Mouse (Mus musculus): Measurements from ENCODE around the gene Rap1b. TPM values are rescaled to one million over a fixed set of nuclear protein-coding genes. Genes with fewer than 3 reads are reported as not detected.

Rap1b gene
- polyA plus RNA-seq, 1 experiment from 2014 or later = 170 TPM

GRCm38 (mm10) chr10:117839737-117840136 lies 6.1 kb downstream of the Rap1b start:
- no peak for ATAC-seq (ENCODE audit: insufficient number of reproducible peaks, low FRiP score, low TSS enrichment, low read depth)
- WGBS = 92% methylated on average over 3 of the region's 3 CpGs

GRCm38 (mm10) chr10:117838924-117839323 lies 6.9 kb downstream of the Rap1b start:
- Histone ChIP-seq H3K36me3 (no peaks in the 10 kb centered on the region), H3K27me3 (no peaks in the 10 kb centered on the region), H3K9me3 (replicated peaks) (no peaks in the 10 kb centered on the region), H3K27ac (replicated peaks) (no peak overlapping the region), H3K4me2 (replicated peaks) (no peak overlapping the region), H3K4me1 (peaks cover 9% of the 10 kb centered on the region; the same call in 1 of the 2 replicates), H3K9ac (no peak overlapping the region), H3K4me3 (replicated peaks) (no peak overlapping the region)
- no peak for ATAC-seq (ENCODE audit: insufficient number of reproducible peaks, low FRiP score, low TSS enrichment, low read depth)
- WGBS = 91% methylated on average over 3 of the region's 3 CpGs

More at GRCm38 (mm10) chr10:117839737-117840136, 6.1 kb downstream of the Rap1b start:
- no peak overlapping the region for H3K9ac ChIP-seq
- no peaks in the 10 kb centered on the region for H3K36me3 ChIP-seq
- no peak overlapping the region for H3K4me3 ChIP-seq (replicated peaks)
- H3K4me1 ChIP-seq = peaks cover 13% of the 10 kb centered on the region; the same call in 1 of the 2 replicates
- no peak overlapping the region for H3K27ac ChIP-seq (replicated peaks)
- no peaks in the 10 kb centered on the region for H3K27me3 ChIP-seq
- no peaks in the 10 kb centered on the region for H3K9me3 ChIP-seq (replicated peaks)
- no peak overlapping the region for H3K4me2 ChIP-seq (replicated peaks)

- Histone ChIP-seq H3K27ac (replicated peaks) (no peak overlapping the region), H3K4me3 (replicated peaks) (no peak overlapping the region), H3K27me3 (no peaks in the 10 kb centered on the region), H3K4me2 (replicated peaks) (no peak overlapping the region), H3K9me3 (replicated peaks) (no peaks in the 10 kb centered on the region), H3K36me3 (no peaks in the 10 kb centered on the region), H3K9ac (no peak overlapping the region), H3K4me1 (0 out of 2 replicates have a peak, but pooled peaks cover 3% of the 10 kb centered on the region)
- WGBS = 86% methylated on average over 2 of the region's 2 CpGs
- no peak for ATAC-seq (ENCODE audit: insufficient number of reproducible peaks, low FRiP score, low TSS enrichment, low read depth)
Measured at GRCm38 (mm10) chr10:117836354-117836753, 9.5 kb downstream of the Rap1b start.

- no peak for ATAC-seq (ENCODE audit: insufficient number of reproducible peaks, low FRiP score, low TSS enrichment, low read depth)
Measured at GRCm38 (mm10) chr10:117835453-117835852, 10.4 kb downstream of the Rap1b start.

GRCm38 (mm10) chr10:117830797-117831196 lies 15.0 kb downstream of the Rap1b start:
- ATAC-seq (ENCODE audit: insufficient number of reproducible peaks, low FRiP score, low TSS enrichment, low read depth) = no peak
- Histone ChIP-seq H3K27ac (replicated peaks) (no peak overlapping the region), H3K4me3 (replicated peaks) (no peak overlapping the region), H3K9ac (no peak overlapping the region), H3K9me3 (replicated peaks) (no peaks in the 10 kb centered on the region), H3K36me3 (no peaks in the 10 kb centered on the region), H3K27me3 (no peaks in the 10 kb centered on the region), H3K4me1 (peaks cover 14% of the 10 kb centered on the region; the same call in 1 of the 2 replicates), H3K4me2 (replicated peaks) (no peak overlapping the region)
- 92% methylated on average over 3 of the region's 3 CpGs for WGBS

More at GRCm38 (mm10) chr10:117835453-117835852, 10.4 kb downstream of the Rap1b start:
- no peaks in the 10 kb centered on the region for H3K36me3 ChIP-seq
- H3K9me3 ChIP-seq (replicated peaks) = no peaks in the 10 kb centered on the region
- H3K27me3 ChIP-seq = no peaks in the 10 kb centered on the region
- no peak overlapping the region for H3K27ac ChIP-seq (replicated peaks)
- no peak overlapping the region for H3K4me2 ChIP-seq (replicated peaks)
- 68% methylated on average over 5 of the region's 5 CpGs for WGBS
- H3K4me3 ChIP-seq (replicated peaks) = no peak overlapping the region
- H3K9ac ChIP-seq = no peak overlapping the region
- H3K4me1 ChIP-seq = 0 out of 2 replicates have a peak, but pooled peaks cover 3% of the 10 kb centered on the region

GRCm38 (mm10) chr10:117829472-117830155 lies 16.2 kb downstream of the Rap1b start:
- Histone ChIP-seq H3K4me2 (replicated peaks) (no peak overlapping the region), H3K36me3 (peaks cover 1% of the 10 kb centered on the region; the same call in 1 of the 2 replicates), H3K4me1 (peaks cover 19% of the 10 kb centered on the region; the same call in 1 of the 2 replicates), H3K27ac (replicated peaks) (no peak overlapping the region), H3K9me3 (replicated peaks) (no peaks in the 10 kb centered on the region), H3K9ac (no peak overlapping the region), H3K4me3 (replicated peaks) (no peak overlapping the region), H3K27me3 (no peaks in the 10 kb centered on the region)
- WGBS = 91% methylated on average over 7 of the region's 7 CpGs
- ATAC-seq (ENCODE audit: insufficient number of reproducible peaks, low FRiP score, low TSS enrichment, low read depth) = no peak

- WGBS = 74% methylated on average over 4 of the region's 4 CpGs
- H3K9ac ChIP-seq = no peak overlapping the region
Measured at GRCm38 (mm10) chr10:117829022-117829421, 16.8 kb downstream of the Rap1b start.

GRCm38 (mm10) chr10:117828536-117828935 lies 17.3 kb downstream of the Rap1b start:
- Histone ChIP-seq H3K4me3 (replicated peaks) (no peak overlapping the region), H3K9me3 (replicated peaks) (no peaks in the 10 kb centered on the region), H3K4me2 (replicated peaks) (no peak overlapping the region), H3K36me3 (peaks cover 8% of the 10 kb centered on the region; the same call in 1 of the 2 replicates), H3K4me1 (peaks cover 19% of the 10 kb centered on the region; the same call in 1 of the 2 replicates), H3K27me3 (no peaks in the 10 kb centered on the region), H3K9ac (no peak overlapping the region), H3K27ac (replicated peaks) (no peak overlapping the region)
- no peak for ATAC-seq (ENCODE audit: insufficient number of reproducible peaks, low FRiP score, low TSS enrichment, low read depth)
- 67% methylated on average over 4 of the region's 4 CpGs for WGBS

More at GRCm38 (mm10) chr10:117829022-117829421, 16.8 kb downstream of the Rap1b start:
- no peak overlapping the region for H3K27ac ChIP-seq (replicated peaks)
- H3K9me3 ChIP-seq (replicated peaks) = no peaks in the 10 kb centered on the region
- peaks cover 19% of the 10 kb centered on the region; the same call in 1 of the 2 replicates for H3K4me1 ChIP-seq
- H3K36me3 ChIP-seq = peaks cover 7% of the 10 kb centered on the region; the same call in 1 of the 2 replicates
- H3K27me3 ChIP-seq = no peaks in the 10 kb centered on the region
- no peak overlapping the region for H3K4me2 ChIP-seq (replicated peaks)
- no peak for ATAC-seq (ENCODE audit: insufficient number of reproducible peaks, low FRiP score, low TSS enrichment, low read depth)
- no peak overlapping the region for H3K4me3 ChIP-seq (replicated peaks)

GRCm38 (mm10) chr10:117824647-117825046 lies 21.2 kb downstream of the Rap1b start:
- no peaks in the 10 kb centered on the region for H3K27me3 ChIP-seq
- no peak overlapping the region for H3K27ac ChIP-seq (replicated peaks)
- ATAC-seq (ENCODE audit: insufficient number of reproducible peaks, low FRiP score, low TSS enrichment, low read depth) = no peak
- H3K4me2 ChIP-seq (replicated peaks) = no peak overlapping the region
- H3K9me3 ChIP-seq (replicated peaks) = no peaks in the 10 kb centered on the region
- peaks cover 19% of the 10 kb centered on the region; the same call in 1 of the 2 replicates for H3K4me1 ChIP-seq
- WGBS = 81% methylated on average over 4 of the region's 4 CpGs
- no peak overlapping the region for H3K9ac ChIP-seq
- no peak overlapping the region for H3K4me3 ChIP-seq (replicated peaks)
- peaks cover 41% of the 10 kb centered on the region for H3K36me3 ChIP-seq

- 68% methylated on average over 4 of the region's 4 CpGs for WGBS
- H3K4me3 ChIP-seq (replicated peaks) = no peak overlapping the region
- no peaks in the 10 kb centered on the region for H3K9me3 ChIP-seq (replicated peaks)
- no peak overlapping the region for H3K9ac ChIP-seq
- no peak overlapping the region for H3K27ac ChIP-seq (replicated peaks)
- no peak for ATAC-seq (ENCODE audit: insufficient number of reproducible peaks, low FRiP score, low TSS enrichment, low read depth)
- H3K27me3 ChIP-seq = no peaks in the 10 kb centered on the region
- no peak overlapping the region for H3K4me2 ChIP-seq (replicated peaks)
- peaks cover 18% of the 10 kb centered on the region; the same call in 1 of the 2 replicates for H3K4me1 ChIP-seq
- peaks cover 46% of the 10 kb centered on the region for H3K36me3 ChIP-seq
Measured at GRCm38 (mm10) chr10:117824139-117824538, 21.7 kb downstream of the Rap1b start.

GRCm38 (mm10) chr10:117823321-117823720 lies 22.5 kb downstream of the Rap1b start:
- Histone ChIP-seq H3K4me3 (replicated peaks) (no peak overlapping the region), H3K36me3 (peaks cover 52% of the 10 kb centered on the region), H3K4me2 (replicated peaks) (no peak overlapping the region), H3K9me3 (replicated peaks) (no peaks in the 10 kb centered on the region), H3K27ac (replicated peaks) (no peak overlapping the region), H3K9ac (no peak overlapping the region), H3K27me3 (no peaks in the 10 kb centered on the region), H3K4me1 (peaks cover 12% of the 10 kb centered on the region; the same call in 1 of the 2 replicates)
- WGBS = 83% methylated on average over 6 of the region's 6 CpGs
- no peak for ATAC-seq (ENCODE audit: insufficient number of reproducible peaks, low FRiP score, low TSS enrichment, low read depth)
